Mouse (Mus musculus) lung, postnatal 0 days (tissue): ENCODE results near the gene Dock7.

Source experiments
- CTCF ChIP-seq: IDR thresholded peaks from 2 replicates; pipeline ENCODE4 v1.5.1; 2016; ENCODE audit warnings: antibody characterized with exemption, mild to moderate bottlenecking
- EP300 ChIP-seq: IDR thresholded peaks from 2 replicates; pipeline ENCODE4 v1.6.1; 2016; ENCODE audit warnings: antibody characterized with exemption, mild to moderate bottlenecking, control low read depth

GRCm38 (mm10) chr4:99005574-99005973 lies 115.1 kb downstream of the Dock7 start:
- no peak for TF ChIP-seq CTCF
- TF ChIP-seq EP300, result no peak
